Mouse (Mus musculus) embryonic facial prominence, embryonic 14.5 days (tissue): Measurements from ENCODE around the gene Hoxd9. TPM values are rescaled to one million over a fixed set of nuclear protein-coding genes. Genes with fewer than 3 reads are reported as not detected.

ENCODE experiments used
- ATAC-seq: fragments of 200-750 bp; cut with Nextera tagmentation; 2 replicates; pipeline ENCODE4 v1.8.0; 2017; ENCODE audit warnings: low read depth, moderate number of reproducible peaks, moderate TSS enrichment
- DNase-seq: peaks from one replicate; pipeline ENCODE4 v3.0.0-alpha.2; 2015; ENCODE audit warnings: low spot score
- H3K27ac ChIP-seq: fragments of 300-500 bp; sonication (generic); replicated peaks from 2 replicates; pipeline ENCODE4 v1.5.1; 2014; ENCODE audit warnings: low read depth, mild to moderate bottlenecking, low read length, moderate library complexity
- H3K27me3 ChIP-seq: fragments of 300-500 bp; sonication (generic); replicated peaks from 2 replicates; pipeline ENCODE4 v1.6.1; 2014; ENCODE audit warnings: low read length; ENCODE audit not compliant: control insufficient read depth, insufficient read depth
- H3K36me3 ChIP-seq: fragments of 300-500 bp; sonication (generic); 2 replicates; pipeline ENCODE4 v1.6.1; 2014; ENCODE audit warnings: low read length, mixed read lengths; ENCODE audit not compliant: control insufficient read depth, insufficient read depth
- H3K4me1 ChIP-seq: fragments of 300-500 bp; sonication (generic); 2 replicates; pipeline ENCODE4 v1.6.1; 2014; ENCODE audit warnings: antibody characterized with exemption, low read length; ENCODE audit not compliant: control insufficient read depth, insufficient read depth
- H3K4me2 ChIP-seq: fragments of 300-500 bp; sonication (generic); 2 replicates; pipeline ENCODE4 v1.6.1; 2014; ENCODE audit warnings: low read depth, mild to moderate bottlenecking, low read length, moderate library complexity, mixed read lengths
- H3K4me3 ChIP-seq: fragments of 300-500 bp; sonication (generic); 2 replicates; pipeline ENCODE4 v1.5.1; 2014; ENCODE audit warnings: low read depth, mild to moderate bottlenecking, low read length
- H3K9ac ChIP-seq: fragments of 300-500 bp; sonication (generic); 2 replicates; pipeline ENCODE4 v1.6.1; 2014; ENCODE audit warnings: low read depth, mild to moderate bottlenecking, low read length, moderate library complexity, mixed read lengths
- H3K9me3 ChIP-seq: fragments of 300-500 bp; sonication (generic); 2 replicates; pipeline ENCODE4 v1.6.1; 2016; ENCODE audit warnings: low read length; ENCODE audit not compliant: control insufficient read depth
- WGBS: fragments of 180-500 bp; shearing (Covaris S2); extraction: QIAGEN DNeasy Blood & Tissue Kit; methylation state at CpG from one replicate; pipeline ENCODE4 v1.1.7; 2014; 5-methylcytosine and 5-hydroxymethylcytosine counted together
- polyA plus RNA-seq: library from polyadenylated mRNA; unstranded; fragments of >200 nt; fragmentation: Nextera tagmentation; extraction: Ambion mirVana; gene quantifications from 2 replicates; pipeline ENCODE4 v1.2.1, GENCODE M21; 2014

The Hoxd9 gene
- polyA plus RNA-seq, 1 experiment from 2014 or later, result 2.0 TPM

DNA sequence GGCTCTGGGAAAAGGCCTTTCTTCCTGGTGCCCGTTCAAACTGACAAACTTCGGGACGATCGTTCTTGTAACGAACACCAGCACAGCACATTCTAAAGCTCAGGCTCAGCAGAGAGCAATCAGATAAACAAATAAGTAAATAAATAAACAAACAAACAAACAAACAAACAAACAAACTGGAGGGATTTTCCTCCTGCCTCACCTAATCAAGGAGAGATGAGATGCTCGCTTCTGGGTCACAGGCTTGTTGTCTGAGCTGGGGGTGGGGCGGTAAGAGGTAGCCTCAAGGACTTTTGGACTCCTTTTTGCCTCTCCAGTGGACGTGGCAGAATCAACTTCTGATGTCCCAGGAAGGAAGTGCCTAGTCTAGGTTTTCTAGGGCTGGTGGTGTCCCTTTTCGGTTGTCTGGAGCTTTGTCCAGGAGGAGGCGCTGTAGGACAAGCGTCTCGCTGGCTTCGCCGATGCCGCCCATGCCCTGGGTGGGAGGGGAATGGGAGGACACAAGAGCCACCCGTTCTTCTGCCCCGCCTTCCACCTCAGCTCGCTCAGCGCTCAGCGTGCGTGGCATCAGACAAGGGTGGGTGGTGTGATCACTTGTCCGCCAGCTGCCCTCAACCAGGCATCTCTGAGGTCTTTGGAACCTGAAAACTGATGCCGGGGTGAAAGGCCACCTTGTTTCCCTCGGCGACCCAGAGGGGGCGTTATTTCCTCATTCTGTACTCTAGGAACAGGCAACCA lies 18.1 kb downstream of the Hoxd9 start:
- H3K4me2 ChIP-seq, result peak overlapping the region; percentile 53
- no peak overlapping the region for H3K27ac ChIP-seq
- H3K9me3 ChIP-seq, result no peaks in the 10 kb centered on the region
- peaks cover 2% of the 10 kb centered on the region; the same call in 1 of the 2 replicates for H3K4me1 ChIP-seq
- peak overlapping the region; percentile 32 for H3K4me3 ChIP-seq
- DNase-seq, result peak; percentile 92
- H3K27me3 ChIP-seq, result peaks cover 99% of the 10 kb centered on the region
- H3K36me3 ChIP-seq, result no peaks in the 10 kb centered on the region
- H3K9ac ChIP-seq, result no peak overlapping the region
- ATAC-seq, result peak; percentile 85
- 3% methylated on average over 26 of the region's 26 CpGs for WGBS

DNA sequence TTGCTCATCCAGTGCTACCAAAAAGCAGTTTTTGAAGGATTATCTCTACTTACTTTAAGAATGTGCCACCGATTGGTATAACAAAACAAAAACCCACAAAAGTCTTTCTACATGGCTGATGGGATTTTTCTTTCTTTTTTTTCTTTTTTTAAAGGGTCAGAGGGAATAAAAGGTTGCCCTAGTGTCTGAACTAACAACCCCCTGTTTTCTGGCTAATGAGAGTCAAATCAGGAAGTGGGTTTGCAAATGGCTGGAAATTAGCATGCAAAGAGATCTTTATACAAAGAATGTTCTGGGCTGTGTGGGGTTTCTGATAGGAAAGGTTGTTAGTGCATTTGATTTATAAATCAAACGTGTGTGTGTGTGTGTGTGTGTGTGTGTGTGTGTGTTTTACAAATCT lies 22.9 kb downstream of the Hoxd9 start:
- Histone ChIP-seq H3K4me2 (no peak overlapping the region), H3K27ac (no peak overlapping the region), H3K27me3 (peaks cover 99% of the 10 kb centered on the region), H3K36me3 (no peaks in the 10 kb centered on the region), H3K9me3 (no peaks in the 10 kb centered on the region), H3K4me1 (0 out of 2 replicates have a peak, but pooled peaks cover 2% of the 10 kb centered on the region), H3K9ac (no peak overlapping the region), H3K4me3 (no peak overlapping the region)
- WGBS, result 18% methylated on average over 2 of the region's 2 CpGs
- ATAC-seq, result no peak
- DNase-seq, result no peak

DNA sequence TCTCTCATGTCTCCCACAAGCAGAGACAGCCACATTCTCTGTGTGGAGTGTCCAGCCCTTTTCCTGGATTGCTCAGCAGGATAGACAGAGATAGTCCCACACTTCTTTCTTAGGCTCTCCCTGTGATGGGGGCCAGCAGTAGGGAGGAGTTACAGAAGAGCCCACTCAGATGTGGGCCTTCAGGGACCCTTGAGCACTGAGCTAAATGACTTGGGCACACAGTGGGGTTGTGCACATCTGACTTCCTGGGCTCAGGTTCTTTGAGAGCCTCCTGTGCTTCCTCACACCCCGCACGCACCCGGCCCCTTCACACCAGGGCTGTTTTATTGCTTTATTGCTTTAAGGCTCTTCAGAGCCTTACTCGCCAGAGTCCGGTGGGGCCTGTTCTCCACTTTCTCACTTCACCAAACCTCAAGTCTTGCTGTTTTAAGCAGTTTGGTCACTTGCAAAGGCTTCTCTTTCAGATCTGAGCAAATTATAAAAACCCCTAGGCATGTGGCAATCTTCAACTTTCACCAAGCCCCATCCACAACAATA lies 23.5 kb downstream of the Hoxd9 start:
- Histone ChIP-seq H3K27ac (no peak overlapping the region), H3K4me2 (no peak overlapping the region), H3K9me3 (no peaks in the 10 kb centered on the region), H3K9ac (no peak overlapping the region), H3K4me1 (0 out of 2 replicates have a peak, but pooled peaks cover under 1% of the 10 kb centered on the region), H3K4me3 (no peak overlapping the region), H3K36me3 (no peaks in the 10 kb centered on the region), H3K27me3 (peaks cover 99% of the 10 kb centered on the region)
- no peak for DNase-seq
- ATAC-seq, result no peak
- WGBS, result 25% methylated on average over 5 of the region's 5 CpGs

DNA sequence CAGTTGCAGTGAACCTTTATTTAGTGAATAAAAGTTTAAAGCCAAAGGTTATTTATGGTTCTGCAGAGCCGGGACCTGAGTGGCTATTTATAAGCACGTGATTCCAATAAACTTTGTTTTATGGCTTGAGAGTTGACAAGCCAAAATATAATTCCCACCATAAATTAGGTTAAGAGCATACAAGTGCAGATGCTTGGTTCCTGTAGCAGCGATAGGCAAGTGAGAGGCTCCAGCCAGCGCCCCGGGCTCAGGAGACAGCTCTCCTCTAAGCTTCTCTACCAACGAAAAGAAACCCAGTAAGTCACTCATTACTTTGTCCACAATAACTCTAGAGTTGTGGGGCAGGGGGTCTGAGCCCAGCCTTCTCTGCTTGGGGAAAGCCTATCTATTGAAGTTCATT lies 24.4 kb downstream of the Hoxd9 start:
- Histone ChIP-seq H3K27ac (no peak overlapping the region), H3K4me2 (no peak overlapping the region), H3K27me3 (peaks cover 99% of the 10 kb centered on the region), H3K9ac (no peak overlapping the region), H3K9me3 (no peaks in the 10 kb centered on the region), H3K4me1 (0 out of 2 replicates have a peak, but pooled peaks cover 2% of the 10 kb centered on the region), H3K36me3 (no peaks in the 10 kb centered on the region), H3K4me3 (no peak overlapping the region)
- WGBS, result 11% methylated on average over 6 of the region's 6 CpGs
- no peak for ATAC-seq
- DNase-seq, result no peak

DNA sequence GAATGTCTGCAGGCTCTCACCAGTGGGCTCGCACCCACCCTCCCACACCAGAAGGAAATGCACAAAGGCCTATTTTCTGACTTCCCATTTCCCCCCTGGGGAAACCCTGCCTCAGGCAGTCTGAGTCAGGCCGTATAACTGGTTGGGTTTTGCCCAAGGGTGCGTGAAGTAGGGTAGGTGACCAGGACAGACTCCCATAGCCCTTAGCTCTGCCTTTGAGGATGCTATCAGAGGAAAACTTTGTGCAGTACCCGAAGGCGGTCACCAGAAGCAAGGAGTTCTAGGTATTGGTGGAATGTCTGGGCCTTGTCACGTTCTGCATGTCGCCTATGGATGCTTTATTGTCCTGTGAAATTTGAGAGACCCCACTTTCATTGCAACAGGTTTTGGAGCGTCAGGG lies 25.4 kb downstream of the Hoxd9 start:
- peaks cover 99% of the 10 kb centered on the region for H3K27me3 ChIP-seq
- H3K36me3 ChIP-seq, result no peaks in the 10 kb centered on the region
- H3K9ac ChIP-seq, result no peak overlapping the region
- no peaks in the 10 kb centered on the region for H3K9me3 ChIP-seq
- ATAC-seq, result no peak
- DNase-seq, result no peak
- 10% methylated on average over 8 of the region's 8 CpGs for WGBS
- no peak overlapping the region for H3K4me3 ChIP-seq
- H3K4me2 ChIP-seq, result no peak overlapping the region
- 0 out of 2 replicates have a peak, but pooled peaks cover 4% of the 10 kb centered on the region for H3K4me1 ChIP-seq
- no peak overlapping the region for H3K27ac ChIP-seq

DNA sequence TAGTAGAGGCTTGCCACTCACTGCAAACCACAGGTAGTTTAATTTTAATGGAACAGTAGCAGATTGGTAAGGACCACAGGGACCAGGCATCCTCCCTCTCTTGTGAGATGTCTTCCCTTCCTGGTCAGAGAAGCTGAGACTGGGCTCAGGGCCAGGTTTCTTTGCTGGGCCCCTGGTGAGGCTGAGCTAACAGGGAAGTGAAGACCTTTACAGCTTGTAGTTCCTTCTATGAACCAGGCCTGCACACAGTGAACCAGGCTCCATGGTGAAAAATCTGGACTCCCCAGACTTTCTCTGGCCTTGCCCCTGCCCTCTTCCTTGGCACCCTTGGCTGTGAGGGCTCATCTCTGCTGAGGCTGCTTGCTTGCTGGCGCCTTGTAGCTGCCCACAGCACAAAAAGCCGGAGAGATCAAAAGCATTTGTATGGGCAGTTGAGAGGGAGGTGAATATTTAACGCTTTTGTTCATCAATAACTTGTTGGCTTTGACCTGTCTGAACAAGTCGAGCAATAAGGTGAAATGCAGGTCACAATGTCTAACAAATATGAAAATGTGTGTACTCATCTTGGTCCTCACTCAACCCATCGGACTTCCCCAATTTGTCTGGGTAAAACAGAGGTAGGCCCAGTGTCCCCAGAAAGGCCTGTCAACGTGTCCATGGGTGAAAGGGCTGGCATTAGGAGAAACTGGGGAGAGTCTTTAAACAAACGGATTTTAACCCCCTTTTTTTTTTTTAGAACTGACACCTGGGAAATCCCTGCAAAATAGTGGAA lies 26.9 kb downstream of the Hoxd9 start:
- ATAC-seq, result no peak
- DNase-seq, result no peak
- H3K9me3 ChIP-seq, result no peaks in the 10 kb centered on the region
- H3K36me3 ChIP-seq, result no peaks in the 10 kb centered on the region
- no peak overlapping the region for H3K27ac ChIP-seq
- H3K4me3 ChIP-seq, result no peak overlapping the region
- no peak overlapping the region for H3K4me2 ChIP-seq
- no peak overlapping the region for H3K9ac ChIP-seq
- 0 out of 2 replicates have a peak, but pooled peaks cover 4% of the 10 kb centered on the region for H3K4me1 ChIP-seq
- WGBS, result 24% methylated on average over 7 of the region's 7 CpGs
- H3K27me3 ChIP-seq, result peaks cover 99% of the 10 kb centered on the region

DNA sequence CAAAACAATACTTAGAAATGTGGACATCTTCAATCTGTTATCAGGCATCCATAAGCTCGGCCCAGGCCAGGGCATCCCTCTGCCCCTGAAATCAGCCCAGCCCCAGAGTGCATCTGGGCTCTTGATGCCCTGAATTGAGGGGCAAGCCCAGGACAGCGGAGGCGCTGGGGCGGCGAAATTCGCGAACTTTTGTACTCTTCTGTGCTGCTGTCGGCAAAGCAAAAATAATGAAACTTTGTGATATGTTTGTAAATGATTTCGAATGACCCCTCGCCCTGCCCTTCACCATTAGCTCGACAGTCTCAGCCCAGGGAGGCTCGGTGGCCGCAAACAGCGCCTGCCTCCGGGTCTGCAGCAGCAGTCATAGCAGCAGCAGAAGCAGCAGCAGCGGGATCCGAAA lies 27.6 kb downstream of the Hoxd9 start:
- H3K27me3 ChIP-seq, result peaks cover 99% of the 10 kb centered on the region
- H3K9me3 ChIP-seq, result no peaks in the 10 kb centered on the region
- no peak for DNase-seq
- no peak overlapping the region for H3K4me2 ChIP-seq
- 0 out of 2 replicates have a peak, but pooled peaks cover 4% of the 10 kb centered on the region for H3K4me1 ChIP-seq
- 11% methylated on average over 17 of the region's 17 CpGs for WGBS
- no peak overlapping the region for H3K4me3 ChIP-seq
- no peak for ATAC-seq
- H3K27ac ChIP-seq, result no peak overlapping the region
- H3K9ac ChIP-seq, result no peak overlapping the region
- H3K36me3 ChIP-seq, result no peaks in the 10 kb centered on the region

DNA sequence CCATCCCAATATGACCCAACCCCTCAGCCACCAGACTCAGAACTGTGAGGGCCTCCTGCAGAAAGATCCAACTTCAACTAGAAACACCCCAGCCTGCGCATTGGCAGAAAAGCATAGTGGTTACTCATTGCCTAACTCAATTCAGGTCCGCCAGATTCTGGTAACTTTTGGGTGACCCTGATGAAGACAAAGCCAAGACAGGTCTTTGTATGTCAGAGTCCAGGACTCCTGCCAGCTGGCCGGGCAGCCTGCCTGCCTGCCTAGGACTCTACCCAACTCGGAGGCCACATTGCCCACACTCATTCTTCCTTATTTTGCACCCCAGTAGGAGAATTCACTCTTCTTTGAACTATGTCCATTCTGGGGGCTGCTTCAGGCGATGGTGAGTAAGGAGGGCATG lies 29.0 kb downstream of the Hoxd9 start, which contains the start of gene Gm28230:
TSS of gene Gm28230 (plus strand) at position 178 of the 400 bp plus-strand sequence.
- Histone ChIP-seq H3K4me3 (peak within 1 kb of the TSS; percentile 29), H3K9me3 (no peaks in the 10 kb centered on the region), H3K27ac (no peak within 1 kb of the TSS), H3K27me3 (peaks cover 99% of the 10 kb centered on the region), H3K4me1 (0 out of 2 replicates have a peak, but pooled peaks cover 4% of the 10 kb centered on the region), H3K9ac (no peak within 1 kb of the TSS), H3K4me2 (peak within 1 kb of the TSS; percentile 40), H3K36me3 (no peaks in the 10 kb centered on the region)
- WGBS, result 13% methylated on average over 5 of the region's 5 CpGs
- ATAC-seq (no peak), DNase-seq (no peak)
